Mouse (Mus musculus): ENCODE data around the gene Rabl6. TPM values are rescaled to one million over a fixed set of nuclear protein-coding genes. Genes with fewer than 3 reads are reported as not detected.

Gene Rabl6
- total and polyA plus RNA-seq, 3 experiments: 34.6 to 62.0 (median 55.7) TPM

DNA sequence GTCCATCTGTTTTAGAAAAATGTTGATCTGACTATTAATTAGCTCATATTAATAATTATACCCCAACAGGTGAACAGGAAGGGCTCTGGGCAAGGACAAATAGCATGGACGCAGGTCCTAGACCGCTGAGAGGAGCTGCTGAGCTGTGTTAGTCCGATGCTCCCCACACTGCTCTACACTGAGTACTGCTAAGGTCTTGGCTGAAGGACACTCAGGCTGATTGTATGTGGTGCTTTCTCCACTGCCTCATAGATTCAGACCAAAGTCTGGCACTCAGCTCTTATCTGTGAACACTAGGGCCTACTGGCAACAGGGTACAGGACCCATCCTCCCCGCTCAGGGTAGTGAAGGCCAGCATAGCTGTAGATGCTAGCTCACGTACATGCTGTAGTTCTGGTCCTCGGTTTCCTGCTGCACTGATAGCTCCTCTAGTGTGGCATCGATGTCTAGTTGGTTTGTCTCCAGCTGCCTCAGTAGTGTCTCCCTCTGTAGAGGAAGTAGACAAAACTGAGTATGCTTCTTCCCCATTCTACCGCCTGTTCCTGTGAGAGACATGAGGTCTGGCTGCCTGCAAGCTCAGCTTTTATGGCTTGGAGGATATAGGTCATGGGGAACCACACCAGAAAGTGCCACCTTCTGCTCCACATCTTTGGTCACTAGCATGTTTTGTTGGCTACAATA lies 20.0 kb downstream of the Rabl6 start:
- in situ Hi-C loops (cut with MboI; ENCODE audit: low pct_ligation_motif_present, low pct_unique_long_range_greater_than_20kb, low sequenced_read_pairs) (no loop called here), dilution Hi-C loops (cut with MboI; ENCODE audit: extremely low pct_ligation_motif_present, extremely low pct_unique_long_range_greater_than_20kb, low sequenced_read_pairs) (no loop called here)
- Histone ChIP-seq H3K9me3 (replicated peaks; ENCODE audit: low read length) (no peaks in the 10 kb centered on the region), H3K4me2 (ENCODE audit: insufficient read depth, low read depth, poor library complexity, severe bottlenecking) (no peak overlapping the region), H3K79me2 (replicated peaks; ENCODE audit: control insufficient read depth, extremely low read depth, insufficient read depth, poor library complexity, severe bottlenecking) (no peaks in the 10 kb centered on the region), H3K9ac (ENCODE audit: insufficient read depth, low read depth) (no peak overlapping the region), H3K27me3 (replicated peaks) (no peaks in the 10 kb centered on the region), H3K4me1 (ENCODE audit: control insufficient read depth in 1 of 2, insufficient read depth in 2 of 2) (no peaks in the 10 kb centered on the region), H3K27ac (ENCODE audit: insufficient read depth, low read depth) (no peak overlapping the region), H3K4me3 (replicated peaks in 1 of 3; ENCODE audit: low read depth in 2 of 3, low read length in 2 of 3, poor library complexity in 1 of 3) (no peak overlapping the region), H3K36me3 (replicated peaks in 1 of 2; ENCODE audit: control insufficient read depth in 1 of 2, insufficient read depth in 1 of 2, low read length in 1 of 2) (peaks cover 78 to 98% of the 10 kb centered on the region in 2 experiments)
- DNase-seq (ENCODE audit: extremely low read depth): no peak
- TF ChIP-seq E2F4 (IDR thresholded peaks at IDR 0.05; ENCODE audit: insufficient replicate concordance, low read depth, low read length) (no peak), SMC3 (IDR thresholded peaks at IDR 0.05; ENCODE audit: low read depth, low read length) (no peak), KAT2A (IDR thresholded peaks at IDR 0.05; ENCODE audit: insufficient replicate concordance, low read length) (no peak), MAFK (IDR thresholded peaks at IDR 0.05; ENCODE audit: insufficient replicate concordance, low read length) (no peak)

DNA sequence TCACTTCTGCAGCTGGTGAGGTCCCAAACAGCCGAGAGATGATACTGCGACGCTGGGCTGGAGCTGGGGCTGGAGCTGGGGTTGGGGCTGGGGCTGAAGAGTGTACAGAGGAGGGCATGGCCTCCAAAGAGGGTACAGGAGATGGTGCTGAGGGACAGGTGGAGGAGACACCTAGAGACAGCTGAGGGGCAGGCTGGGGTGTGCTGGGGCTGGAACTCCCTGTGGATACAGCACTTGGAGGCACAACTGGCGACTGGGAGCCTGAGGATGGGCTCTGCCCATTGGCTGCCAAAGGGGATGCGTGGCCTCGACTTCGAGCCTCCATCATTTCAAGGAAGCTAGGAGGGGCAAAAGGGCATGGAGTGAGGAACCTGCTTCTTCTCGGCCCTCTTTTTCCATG lies 21.0 kb downstream of the Rabl6 start:
- H3K9me3 ChIP-seq (replicated peaks; ENCODE audit: low read length): no peaks in the 10 kb centered on the region
- no peak for TF ChIP-seq TBP (conservative IDR thresholded peaks at IDR 0.05; ENCODE audit: low read depth, low read length)
- TF ChIP-seq USF2 (conservative IDR thresholded peaks at IDR 0.05; ENCODE audit: low read depth, low read length): no peak
- no peak for TF ChIP-seq EP300 (IDR thresholded peaks at IDR 0.05; ENCODE audit: low read length)
- H3K4me2 ChIP-seq (ENCODE audit: insufficient read depth, low read depth, poor library complexity, severe bottlenecking): no peak overlapping the region
- no peaks in the 10 kb centered on the region for H3K79me2 ChIP-seq (replicated peaks; ENCODE audit: control insufficient read depth, extremely low read depth, insufficient read depth, poor library complexity, severe bottlenecking)
- H3K36me3 ChIP-seq (replicated peaks in 1 of 2; ENCODE audit: control insufficient read depth in 1 of 2, insufficient read depth in 1 of 2, low read length in 1 of 2): peaks cover 75 to 98% of the 10 kb centered on the region in 2 experiments
- dilution Hi-C loops (cut with MboI; ENCODE audit: extremely low pct_ligation_motif_present, extremely low pct_unique_long_range_greater_than_20kb, low sequenced_read_pairs): no loop called here
- H3K27me3 ChIP-seq (replicated peaks): no peaks in the 10 kb centered on the region
- no peak overlapping the region for H3K4me3 ChIP-seq (replicated peaks in 1 of 3; ENCODE audit: low read depth in 2 of 3, low read length in 2 of 3, poor library complexity in 1 of 3)
- in situ Hi-C loops (cut with MboI; ENCODE audit: low pct_ligation_motif_present, low pct_unique_long_range_greater_than_20kb, low sequenced_read_pairs): no loop called here
- peaks cover 0 to 4% of the 10 kb centered on the region in 2 experiments; a peak in 1 of 4 replicates for H3K4me1 ChIP-seq (ENCODE audit: control insufficient read depth in 1 of 2, insufficient read depth in 2 of 2)
- no peak overlapping the region for H3K27ac ChIP-seq (ENCODE audit: insufficient read depth, low read depth)
- no peak for DNase-seq (ENCODE audit: extremely low read depth)
- no peak overlapping the region for H3K9ac ChIP-seq (ENCODE audit: insufficient read depth, low read depth)

GRCm38 (mm10) chr2:25585601-25586000 lies 22.7 kb downstream of the Rabl6 start:
- Histone ChIP-seq H3K27me3 (replicated peaks) (no peaks in the 10 kb centered on the region), H3K4me1 (ENCODE audit: control insufficient read depth in 1 of 2, insufficient read depth in 2 of 2) (peaks cover 3 to 19% of the 10 kb centered on the region in 2 experiments; a peak in 3 of 4 replicates), H3K4me3 (replicated peaks in 1 of 3; ENCODE audit: low read depth in 2 of 3, low read length in 2 of 3, poor library complexity in 1 of 3) (no peak overlapping the region), H3K27ac (ENCODE audit: insufficient read depth, low read depth) (no peak overlapping the region), H3K9ac (ENCODE audit: insufficient read depth, low read depth) (no peak overlapping the region), H3K79me2 (replicated peaks; ENCODE audit: control insufficient read depth, extremely low read depth, insufficient read depth, poor library complexity, severe bottlenecking) (no peaks in the 10 kb centered on the region), H3K9me3 (replicated peaks; ENCODE audit: low read length) (no peaks in the 10 kb centered on the region), H3K36me3 (replicated peaks in 1 of 2; ENCODE audit: control insufficient read depth in 1 of 2, insufficient read depth in 1 of 2, low read length in 1 of 2) (peaks cover 61 to 84% of the 10 kb centered on the region in 2 experiments), H3K4me2 (ENCODE audit: insufficient read depth, low read depth, poor library complexity, severe bottlenecking) (no peak overlapping the region)
- TF ChIP-seq EP300 (IDR thresholded peaks at IDR 0.05; ENCODE audit: low read length) (no peak), MAZ (IDR thresholded peaks at IDR 0.05; ENCODE audit: low read depth, low read length) (no peak), USF2 (conservative IDR thresholded peaks at IDR 0.05; ENCODE audit: low read depth, low read length) (no peak), GABPA (IDR thresholded peaks at IDR 0.05; ENCODE audit: insufficient replicate concordance, low read depth, low read length) (no peak), ZC3H11A (IDR thresholded peaks at IDR 0.05; ENCODE audit: low read depth, low read length) (no peak), USF1 (IDR thresholded peaks at IDR 0.05; ENCODE audit: low read depth, low read length) (no peak), SIN3A (IDR thresholded peaks at IDR 0.05; ENCODE audit: low read length) (no peak), MAFK (IDR thresholded peaks at IDR 0.05; ENCODE audit: insufficient replicate concordance, low read length) (no peak), POLR2AphosphoS2 (IDR thresholded peaks at IDR 0.05; ENCODE audit: low read depth, low read length) (no peak), ELF1 (IDR thresholded peaks at IDR 0.05; ENCODE audit: low read depth, low read length) (no peak), IRF4 (IDR thresholded peaks at IDR 0.05; ENCODE audit: low read depth, low read length) (no peak), ZNF384 (IDR thresholded peaks at IDR 0.05; ENCODE audit: low read depth, low read length) (no peak), POLR2A (IDR thresholded peaks at IDR 0.05; ENCODE audit: low read depth, low read length) (no peak), MYC (IDR thresholded peaks at IDR 0.05; ENCODE audit: low read depth, low read length) (no peak)
- dilution Hi-C loops (cut with MboI; ENCODE audit: extremely low pct_ligation_motif_present, extremely low pct_unique_long_range_greater_than_20kb, low sequenced_read_pairs): no loop called here
- in situ Hi-C loops (cut with MboI; ENCODE audit: low pct_ligation_motif_present, low pct_unique_long_range_greater_than_20kb, low sequenced_read_pairs): no loop called here
- DNase-seq (ENCODE audit: extremely low read depth): no peak

Measured in CH12.LX (cell line).